Mouse (Mus musculus) hindlimb bud, embryonic 11.5 days (tissue): ENCODE data around the gene Tssk6.

Experiments
- DNase-seq: peaks from one replicate; pipeline ENCODE4 v3.0.0-alpha.2; 2012; ENCODE audit warnings: low read depth, low spot score; ENCODE audit errors: extremely low spot score

Gene Tssk6

DNA sequence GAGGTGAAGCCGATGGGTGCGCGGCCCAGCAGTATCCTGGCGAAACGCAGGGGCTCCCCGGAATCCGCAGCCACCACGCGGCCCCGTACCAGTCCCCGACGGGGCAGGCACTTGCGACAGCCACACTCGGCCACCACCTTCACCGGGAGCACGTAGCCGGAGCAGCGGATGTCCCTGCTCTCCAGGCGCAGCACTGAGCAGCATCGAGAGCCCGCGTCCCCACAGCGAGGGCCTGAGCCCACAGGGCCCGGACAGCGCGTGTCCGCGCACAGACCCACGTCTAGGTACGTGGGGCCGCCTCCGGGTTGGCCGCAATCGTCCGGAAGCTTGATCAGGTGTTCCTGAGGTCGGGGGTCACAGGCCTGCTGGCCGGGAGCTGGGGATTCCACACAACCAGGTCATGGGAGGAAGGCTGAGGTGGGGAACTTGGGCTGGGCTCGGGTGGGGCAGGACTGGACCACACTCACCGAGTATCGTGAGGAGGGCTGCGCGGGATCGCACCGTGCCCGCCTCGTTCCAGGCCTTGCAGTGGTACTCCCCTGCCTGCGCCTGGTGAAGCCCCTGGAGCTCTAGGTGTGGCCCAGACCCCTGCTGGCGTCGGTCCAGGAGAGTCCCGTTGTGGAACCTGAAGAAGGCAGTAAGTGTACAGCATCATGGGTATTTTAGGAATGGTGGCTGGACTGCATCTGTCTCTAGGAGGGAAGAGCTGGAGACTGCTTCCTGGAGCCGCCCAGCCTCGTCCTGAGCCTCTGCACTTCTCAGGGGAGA lies 19.0 kb upstream of the Tssk6 start:
- DNase-seq, result no peak

- no peak for DNase-seq
Measured at GRCm38 (mm10) chr8:69884141-69884540, 17.8 kb upstream of the Tssk6 start.

GRCm38 (mm10) chr8:69887289-69888243 lies 14.4 kb upstream of the Tssk6 start, which contains the start of gene Cilp2:
Cilp2 (minus strand) TSS chr8:69887687.
- DNase-seq, result no peak

- DNase-seq, result no peak
Measured at GRCm38 (mm10) chr8:69888244-69888866, 13.6 kb upstream of the Tssk6 start.

GRCm38 (mm10) chr8:69888902-69889301 lies 13.1 kb upstream of the Tssk6 start:
- no peak for DNase-seq

DNA sequence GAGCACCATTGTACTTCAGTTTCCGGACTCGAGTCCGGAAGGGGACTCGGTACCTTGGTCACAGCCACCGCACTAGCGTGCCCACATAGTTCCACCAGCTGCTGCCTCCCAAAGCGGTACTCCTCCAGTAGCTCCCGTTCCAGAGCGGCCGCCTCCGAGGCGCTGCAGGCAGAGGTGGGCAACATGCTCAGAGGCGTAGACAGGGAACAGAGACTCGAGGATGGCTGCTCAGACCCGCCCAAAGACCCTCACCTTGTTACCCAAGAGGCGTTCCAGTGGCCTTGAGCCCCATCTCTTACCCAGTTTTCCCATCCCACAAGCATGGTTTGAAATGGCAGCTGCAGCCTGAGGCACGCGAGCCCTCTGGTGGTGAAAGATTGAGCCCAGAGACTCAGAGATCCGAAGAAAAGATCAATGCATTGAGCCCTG lies 11.2 kb upstream of the Tssk6 start:
- DNase-seq, result no peak

DNA sequence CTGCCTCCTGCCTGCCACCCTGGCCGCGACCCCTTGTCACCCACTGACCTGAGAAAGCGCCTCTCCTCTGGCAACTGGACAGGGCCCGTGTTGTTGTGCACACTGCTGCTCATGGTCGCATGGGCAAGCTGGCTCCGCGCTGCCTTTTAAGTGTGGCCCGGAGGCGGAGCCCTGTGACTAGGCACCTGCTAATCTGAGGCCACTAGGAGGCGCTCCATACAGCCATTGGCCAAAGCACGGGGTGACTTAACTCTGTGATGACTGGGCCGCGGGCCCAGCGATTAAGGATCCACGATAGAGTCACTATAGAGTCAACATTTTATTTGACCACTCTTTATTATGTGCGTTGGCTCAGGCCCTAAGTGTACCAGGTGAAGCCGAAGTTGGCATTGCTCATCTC lies 8.1 kb upstream of the Tssk6 start:
- no peak for DNase-seq

DNA sequence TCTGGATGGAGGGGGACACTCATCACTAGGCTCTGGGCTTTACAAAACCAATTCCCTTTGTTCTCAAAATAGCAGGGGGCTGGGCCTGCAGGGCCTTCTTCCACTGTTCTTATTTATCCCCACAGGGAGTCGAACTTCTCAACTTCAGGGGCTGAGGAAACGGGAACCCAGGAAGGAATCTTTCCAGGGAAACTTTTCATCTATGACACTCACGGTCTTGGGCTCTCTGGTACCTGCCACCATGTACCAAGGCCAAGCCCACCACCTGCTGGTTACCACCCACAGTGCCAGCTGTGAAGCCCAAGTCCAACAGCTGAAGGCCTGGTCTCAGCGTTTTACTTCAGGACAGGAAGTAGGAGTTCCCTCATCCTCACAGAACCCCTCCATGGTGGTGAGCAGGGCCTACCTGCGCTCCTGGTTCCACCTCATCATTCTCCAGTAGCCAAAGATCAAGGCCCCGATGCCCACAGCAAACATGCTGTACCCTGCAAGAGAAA lies 7.1 kb upstream of the Tssk6 start:
- no peak for DNase-seq

DNA sequence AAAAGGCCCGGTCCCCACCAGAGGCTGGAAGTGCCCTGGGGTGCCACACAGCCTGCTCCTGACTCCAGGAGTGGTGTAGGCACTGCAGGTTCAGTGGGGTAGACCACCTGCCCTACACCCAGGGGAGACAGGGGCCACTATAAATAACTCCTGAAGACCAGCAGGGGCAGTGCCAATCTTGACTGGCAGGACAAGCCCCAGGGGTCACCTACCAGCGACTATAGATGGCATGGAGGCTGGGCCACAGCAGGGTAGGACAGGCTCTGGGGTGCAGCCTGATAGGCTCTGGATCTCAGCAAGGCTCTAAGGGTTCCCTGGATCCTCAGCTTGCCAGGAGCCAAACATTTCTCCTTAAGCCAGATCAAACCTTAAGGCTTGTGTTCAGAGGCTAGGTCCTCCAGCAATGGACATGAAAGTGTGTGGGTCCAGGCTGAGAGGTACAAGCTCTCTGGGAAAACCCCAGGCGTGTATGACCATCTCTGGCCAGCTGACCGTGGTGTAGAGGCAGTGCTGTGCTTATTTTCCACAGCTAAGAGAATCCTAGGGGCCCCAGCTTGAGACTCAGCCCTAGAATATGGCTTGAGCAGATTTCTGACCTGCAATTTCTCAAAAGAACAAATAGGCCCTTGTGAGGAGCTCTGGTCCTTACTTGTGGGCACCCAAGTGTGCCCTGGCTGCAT lies 6.1 kb upstream of the Tssk6 start:
- no peak for DNase-seq

- no peak for DNase-seq
Measured at GRCm38 (mm10) chr8:69897857-69898256, 4.1 kb upstream of the Tssk6 start.

GRCm38 (mm10) chr8:69899876-69900275 lies 2.1 kb upstream of the Tssk6 start:
- no peak for DNase-seq

DNA sequence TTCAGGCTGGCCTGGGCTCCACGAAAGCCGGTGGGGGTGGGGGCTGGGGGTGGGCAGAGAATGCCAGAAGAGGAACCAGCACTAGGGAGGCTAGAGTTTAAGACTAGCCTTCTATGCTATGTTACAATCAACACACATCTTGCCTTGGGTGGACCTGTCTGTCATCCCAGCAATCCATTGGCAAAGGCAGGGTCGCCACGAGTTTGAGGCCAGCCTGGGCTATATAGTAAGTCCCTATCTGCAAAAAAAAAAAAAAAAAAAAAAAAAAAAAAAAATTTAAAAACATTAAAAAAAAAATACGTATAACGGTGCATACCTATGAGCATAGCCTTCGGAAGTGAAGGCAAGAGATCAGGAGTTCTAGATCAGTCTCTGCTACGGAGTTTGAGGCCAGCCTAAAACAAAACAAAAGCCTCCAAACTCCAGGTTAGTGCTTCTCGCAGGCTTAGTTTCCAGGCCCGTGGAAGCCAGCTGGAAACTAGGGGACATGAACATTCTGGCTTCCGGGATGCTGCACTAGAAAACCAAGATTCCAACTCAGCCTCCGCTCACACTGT lies 1.0 kb upstream of the Tssk6 start:
- DNase-seq, result no peak

GRCm38 (mm10) chr8:69901484-69902162 lies 361 bp upstream of the Tssk6 start:
- DNase-seq, result peak; percentile 95

DNA sequence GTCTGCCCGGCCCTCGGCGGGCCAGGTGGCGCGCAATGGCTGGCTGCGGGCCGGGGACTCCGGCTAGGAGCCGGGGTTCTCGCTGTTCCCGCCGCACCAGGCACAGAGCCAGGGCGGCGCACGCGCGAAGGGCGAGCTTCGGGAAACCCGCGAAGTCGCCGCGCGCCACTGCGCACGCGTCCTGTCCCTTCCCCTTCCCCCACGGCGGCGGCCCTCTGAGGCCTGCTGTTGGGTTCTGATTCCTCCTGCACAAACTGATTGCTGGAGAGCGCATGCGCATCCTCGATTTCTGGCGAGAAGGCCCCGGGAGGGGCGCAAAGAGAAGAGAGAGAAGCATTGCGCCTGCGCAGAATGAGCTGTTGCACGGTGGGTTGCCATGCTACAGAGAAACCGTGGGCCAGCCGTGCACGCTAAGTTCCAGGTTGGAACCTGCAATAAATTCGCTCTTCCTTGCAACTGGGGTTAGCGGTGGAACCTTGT lies 1.1 kb downstream of the Tssk6 start:
- peak; percentile 100 for DNase-seq

DNA sequence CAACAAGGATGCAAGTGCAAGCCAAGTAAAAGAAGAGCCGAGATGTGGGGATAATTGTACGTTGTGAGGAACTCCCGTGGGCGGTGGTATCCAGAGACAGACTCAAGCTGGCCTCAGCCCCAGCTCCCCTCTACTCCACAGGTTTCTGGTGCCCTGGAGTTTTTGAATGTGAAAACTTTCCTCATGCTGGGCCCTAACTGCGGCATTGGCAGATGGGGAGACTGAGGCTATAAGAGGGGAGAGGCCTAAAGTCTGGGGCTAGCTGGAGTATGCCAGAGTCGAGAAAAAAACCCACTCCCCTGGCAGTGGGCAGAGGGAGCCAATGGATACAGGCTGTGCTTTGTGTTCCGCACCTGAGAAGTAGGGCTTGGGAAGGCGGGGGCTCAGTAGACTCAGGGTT lies 2.1 kb downstream of the Tssk6 start:
- no peak for DNase-seq

DNA sequence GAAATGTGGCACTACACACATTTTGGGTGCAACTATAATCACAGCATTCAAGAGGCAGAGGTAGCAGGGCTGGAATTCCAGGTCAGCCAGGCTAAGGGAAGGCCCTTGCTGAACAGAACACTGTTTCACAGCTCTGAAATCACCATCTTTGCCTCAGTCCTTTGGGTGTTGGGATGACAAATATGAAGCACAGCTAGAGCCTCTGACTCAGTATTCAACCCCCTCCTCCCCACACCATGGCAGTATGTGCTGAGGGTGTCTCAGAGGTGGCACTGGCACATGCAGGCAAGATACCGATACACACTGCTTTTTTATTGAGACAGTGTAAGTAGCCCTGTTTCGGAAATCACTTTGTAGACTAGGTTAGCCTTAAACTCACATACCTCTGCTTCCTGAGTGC lies 4.3 kb downstream of the Tssk6 start:
- DNase-seq, result no peak

- DNase-seq, result no peak
Measured at GRCm38 (mm10) chr8:69907106-69907505, 5.1 kb downstream of the Tssk6 start.

- DNase-seq, result no peak
Measured at GRCm38 (mm10) chr8:69911917-69912316, 9.9 kb downstream of the Tssk6 start.

GRCm38 (mm10) chr8:69912478-69913074 lies 10.6 kb downstream of the Tssk6 start:
- DNase-seq, result no peak
